Mouse (Mus musculus) urinary bladder, postnatal 25 days (tissue): ENCODE measurements around the gene Ret.

Experiments
- DNase-seq: peaks from one replicate; pipeline ENCODE4 v3.0.0; 2022; ENCODE audit warnings: low spot score

Ret gene

DNA sequence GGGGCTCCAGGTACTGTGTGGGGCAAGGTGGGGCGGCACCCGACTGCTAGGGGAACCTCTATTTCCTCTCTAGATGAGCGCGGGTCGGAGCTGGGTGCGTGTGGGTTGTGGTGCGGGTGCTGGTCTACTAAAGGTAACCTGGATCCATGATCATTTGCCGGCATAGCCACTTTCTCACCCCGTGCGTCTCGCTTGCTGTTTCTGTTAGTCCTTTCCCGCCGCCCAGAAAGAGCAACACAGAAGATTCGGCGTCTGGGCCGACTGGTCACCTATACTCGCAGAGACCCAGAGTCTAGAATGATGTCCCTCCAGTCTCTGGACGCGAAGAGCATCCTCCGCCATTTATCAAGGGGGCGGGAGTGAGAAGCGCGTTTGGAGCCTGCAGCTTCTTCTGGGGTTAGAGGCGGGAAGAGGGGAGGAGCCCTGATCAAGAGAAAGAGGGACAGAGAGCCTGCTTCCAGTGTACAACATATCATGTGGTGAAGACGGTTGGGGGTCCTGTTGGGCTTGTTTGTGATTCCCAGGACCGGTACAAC, at the start of gene Ret:
Gene Ret, minus strand, starts transcription at position 279 of the 536 bp plus-strand sequence.
- no peak for DNase-seq

DNA sequence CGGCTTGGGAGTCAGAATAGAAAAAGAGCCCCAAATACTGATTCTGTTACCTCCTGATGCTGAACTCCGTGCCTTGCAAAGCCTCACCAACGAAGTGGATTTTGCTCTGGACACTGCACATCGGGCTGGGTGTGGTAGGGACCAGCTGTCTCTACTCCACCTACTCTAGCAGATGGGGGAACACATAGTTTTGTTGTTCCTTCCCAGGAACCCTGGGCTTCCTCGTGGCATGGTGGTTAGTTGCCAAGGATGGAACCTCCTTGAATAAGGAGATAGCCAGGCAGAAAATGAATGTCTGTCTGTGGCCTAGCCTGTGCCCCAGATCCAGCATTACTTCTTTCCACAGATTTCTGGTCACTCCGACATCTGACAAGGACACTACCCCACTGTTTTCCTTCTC, 49.6 kb upstream of the Ret start:
- no peak for DNase-seq

DNA sequence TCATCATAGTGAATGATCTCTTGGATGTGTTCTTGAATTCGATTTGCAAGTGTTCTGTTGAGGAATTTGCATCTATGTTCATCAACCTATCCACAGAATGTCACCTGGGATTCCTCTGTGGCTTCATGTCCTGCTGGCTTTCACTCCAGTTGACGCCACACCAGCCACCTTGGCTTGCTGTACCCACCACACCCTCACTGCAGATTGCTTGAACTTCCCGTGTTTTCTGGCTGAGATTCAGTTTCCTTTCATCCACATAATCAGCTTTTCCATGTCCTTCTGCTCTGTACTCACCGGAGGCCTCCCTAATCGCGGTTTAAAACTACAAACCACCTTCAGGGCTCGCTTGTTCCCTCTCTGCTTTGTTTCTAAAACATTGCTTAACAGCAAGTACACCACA, 46.6 kb upstream of the Ret start:
- DNase-seq: no peak

DNA sequence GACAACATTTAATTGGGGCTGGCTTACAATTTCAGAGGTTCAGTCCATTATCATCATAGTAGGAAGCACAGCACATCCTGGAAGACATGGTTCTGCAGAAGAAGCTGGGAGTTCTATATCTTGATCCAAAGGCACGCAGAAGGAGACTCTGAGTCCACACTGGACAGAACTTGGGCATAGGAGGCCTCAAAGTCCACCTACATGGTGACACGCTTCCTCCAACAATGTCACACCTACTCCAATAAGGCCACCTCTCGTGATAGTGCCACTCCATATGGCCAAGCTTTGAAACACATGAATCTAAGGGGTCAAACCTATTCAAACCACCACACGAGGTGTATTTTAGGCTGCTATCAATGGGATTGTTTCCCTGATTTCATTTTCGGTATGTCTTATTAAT, 45.4 kb upstream of the Ret start:
- no peak for DNase-seq

DNA sequence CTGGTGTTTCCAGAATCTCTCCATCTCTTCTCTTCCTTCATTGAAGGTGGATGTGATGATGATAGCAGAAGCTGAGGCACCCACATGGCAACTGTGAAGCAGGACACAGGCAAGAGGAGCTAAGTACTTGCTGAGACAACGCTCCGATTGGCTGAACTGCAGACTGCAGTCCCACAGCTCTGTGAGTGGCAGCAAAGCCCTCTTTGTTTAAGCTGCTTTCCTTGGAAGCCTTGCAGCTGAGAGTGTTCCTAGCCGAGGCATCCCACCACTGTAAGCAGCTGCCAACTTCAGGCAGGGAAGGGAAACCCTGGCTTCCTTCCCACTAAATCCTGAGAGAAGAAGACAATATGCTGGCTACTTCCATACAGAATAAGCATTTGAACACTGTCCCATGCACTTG, 28.6 kb upstream of the Ret start:
- DNase-seq: no peak

DNA sequence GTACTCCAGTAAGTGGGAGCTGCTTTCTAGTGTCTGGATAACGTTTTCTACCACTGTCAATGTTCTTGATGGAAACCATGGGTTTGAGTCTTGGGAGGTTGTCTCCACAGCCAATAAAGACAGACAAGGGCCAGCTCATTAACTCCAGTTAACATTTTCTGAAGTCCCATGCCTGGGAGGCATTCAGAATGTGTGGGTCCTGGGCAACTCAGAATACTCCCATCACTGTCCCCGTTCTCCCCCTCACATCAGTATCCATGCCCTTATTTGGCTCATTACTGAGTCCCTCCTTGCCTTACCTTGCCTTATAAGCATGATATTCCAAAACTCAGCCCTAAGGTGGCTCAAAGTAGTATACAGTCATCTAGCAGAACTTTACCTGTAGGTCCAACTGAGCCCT, 25.0 kb upstream of the Ret start:
- DNase-seq: no peak

DNA sequence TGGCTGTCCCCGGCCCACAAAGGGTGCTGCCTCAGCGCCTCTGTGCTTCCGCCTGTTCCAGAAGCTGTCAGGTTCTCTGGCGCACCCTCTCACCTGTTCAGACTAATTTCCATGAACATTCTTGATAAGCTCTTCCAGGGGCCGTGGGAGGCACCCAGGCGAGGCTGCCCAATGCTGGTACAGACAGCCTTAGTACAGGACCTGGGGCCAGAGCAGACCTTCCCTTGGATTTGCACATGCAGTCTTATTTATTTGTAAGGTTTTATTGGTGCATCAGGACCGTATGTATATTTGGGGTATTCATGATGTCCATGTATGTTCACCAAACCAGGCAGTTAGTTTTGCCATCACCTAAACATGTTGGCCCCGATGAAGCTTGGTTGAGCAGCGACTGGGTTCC, 18.2 kb upstream of the Ret start:
- no peak for DNase-seq

DNA sequence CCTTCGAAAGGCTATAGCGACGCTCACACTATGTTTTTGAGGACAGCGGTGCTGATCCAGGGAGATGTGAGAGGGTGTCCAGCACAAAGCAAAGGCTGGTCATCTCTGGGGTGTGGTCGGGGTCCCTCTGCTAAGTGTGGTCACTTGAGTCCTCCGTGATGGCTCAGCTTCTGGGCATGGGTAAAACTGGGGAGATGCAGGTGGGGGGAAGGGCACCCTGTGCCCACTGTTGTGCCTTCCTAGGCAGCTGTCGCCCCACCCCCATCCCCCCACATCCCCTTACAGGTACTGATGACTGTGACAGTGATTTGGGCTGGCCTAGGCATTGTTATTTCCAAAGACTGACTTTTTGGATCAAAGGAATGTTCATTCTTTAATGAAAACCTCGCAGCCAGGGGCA, 10.8 kb upstream of the Ret start:
- no peak for DNase-seq

DNA sequence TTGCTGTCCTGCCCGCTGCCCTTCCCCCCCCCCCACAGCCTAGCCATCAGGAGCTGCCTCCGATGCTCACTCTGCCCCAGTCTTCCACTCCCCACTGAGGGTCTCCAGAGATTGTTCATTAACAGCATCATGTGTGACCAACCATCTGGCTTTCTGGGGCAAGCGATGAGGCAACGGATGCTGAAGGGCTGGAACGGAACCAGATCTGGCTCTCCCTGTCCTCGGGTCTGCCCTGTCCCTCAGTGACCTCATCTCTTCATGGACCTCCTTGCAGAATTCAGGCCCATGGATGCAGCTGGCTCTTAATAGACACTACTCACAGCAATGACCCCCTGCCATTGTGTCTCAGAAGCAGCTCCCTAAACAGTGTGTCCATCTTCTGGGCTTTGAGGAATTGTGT, 8.9 kb upstream of the Ret start:
- no peak for DNase-seq

DNA sequence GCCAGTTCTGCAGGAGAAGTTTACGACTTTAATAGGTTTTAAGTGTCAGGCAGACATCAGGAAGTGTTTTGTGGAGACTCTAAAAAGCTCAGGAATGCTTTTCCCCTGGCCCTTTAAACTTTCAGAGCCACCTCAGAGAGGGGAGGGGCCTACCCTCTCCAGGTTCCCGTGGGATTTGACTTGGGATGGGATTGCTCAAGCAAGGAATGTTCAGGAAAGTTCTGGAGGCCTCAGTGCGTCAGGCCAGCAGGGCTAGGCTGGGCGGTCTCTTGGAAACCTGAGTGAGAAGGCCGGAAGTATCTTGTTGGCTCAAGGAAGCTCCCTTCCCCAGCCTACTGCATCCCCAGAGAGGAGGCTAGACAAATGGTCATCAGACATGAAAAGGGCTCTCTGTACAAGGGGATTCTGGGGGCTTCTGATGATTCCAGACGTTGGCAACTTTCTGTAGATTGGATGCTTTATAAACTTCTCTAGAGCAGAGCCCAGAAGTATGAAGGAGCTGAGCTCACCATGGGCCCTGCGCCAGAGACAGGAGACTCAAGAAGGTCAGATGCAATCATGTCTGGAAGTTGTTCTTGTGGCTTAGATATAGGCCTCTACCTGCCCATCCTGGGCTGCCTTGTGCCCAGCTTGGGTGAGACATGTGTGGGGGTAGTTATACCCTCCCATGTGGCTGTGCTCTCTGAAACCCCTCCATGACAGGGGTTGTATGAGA, 7.8 kb upstream of the Ret start:
- DNase-seq: no peak

DNA sequence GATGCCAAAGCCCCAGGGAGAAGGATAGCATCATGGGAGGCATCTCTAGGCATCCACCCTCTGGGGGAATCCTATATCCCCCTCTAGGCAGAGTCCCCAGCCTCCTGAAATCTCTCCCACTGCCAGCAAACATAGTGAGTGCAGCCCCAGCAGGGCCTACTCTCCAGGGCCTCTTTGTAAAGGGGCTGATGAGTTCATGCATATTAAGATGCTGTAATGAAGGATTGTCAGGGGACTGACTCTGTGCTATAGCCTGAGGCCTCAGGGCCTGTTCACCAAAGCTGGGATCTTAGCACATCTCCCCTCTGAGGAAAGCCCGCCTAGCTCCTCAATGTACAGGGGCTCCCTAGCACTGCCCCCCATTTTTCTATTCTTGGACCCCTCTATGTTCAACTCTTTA, 6.6 kb upstream of the Ret start:
- DNase-seq: no peak

DNA sequence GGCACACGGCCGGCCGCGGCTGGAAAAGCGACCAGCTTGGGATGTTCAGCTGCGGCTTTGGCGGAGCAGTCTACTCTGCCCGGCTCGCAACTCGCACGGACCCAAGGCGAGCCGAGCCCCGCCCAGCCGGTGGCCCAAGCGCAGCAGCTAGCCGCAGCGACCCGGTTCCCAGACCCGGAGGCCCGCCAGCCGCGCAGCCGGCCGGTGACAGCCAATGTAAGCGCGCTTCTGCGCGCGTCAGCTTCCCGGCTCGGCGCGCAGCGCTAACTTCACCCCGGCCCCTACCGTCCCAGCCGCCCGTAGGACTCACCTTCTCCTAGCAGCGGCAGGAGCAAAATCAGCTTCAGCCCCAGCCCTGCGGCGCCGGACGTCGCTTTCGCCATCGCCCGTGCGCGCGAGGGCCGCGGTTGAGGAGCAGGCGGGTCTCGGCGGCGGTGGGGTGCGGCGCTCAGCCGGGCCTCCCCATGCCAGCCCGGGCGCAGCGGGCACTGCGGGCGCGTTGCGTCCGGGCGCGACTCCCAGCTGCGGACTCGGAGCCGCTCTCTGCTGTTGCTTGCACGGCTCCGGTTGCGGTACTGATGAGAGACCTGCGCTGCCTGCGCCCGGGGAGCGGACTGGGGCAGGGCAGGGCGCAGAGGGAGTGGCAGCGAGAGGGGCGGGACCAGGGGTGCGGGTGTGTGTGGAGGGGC, 623 bp downstream of the Ret start:
- DNase-seq: peak; percentile 29

DNA sequence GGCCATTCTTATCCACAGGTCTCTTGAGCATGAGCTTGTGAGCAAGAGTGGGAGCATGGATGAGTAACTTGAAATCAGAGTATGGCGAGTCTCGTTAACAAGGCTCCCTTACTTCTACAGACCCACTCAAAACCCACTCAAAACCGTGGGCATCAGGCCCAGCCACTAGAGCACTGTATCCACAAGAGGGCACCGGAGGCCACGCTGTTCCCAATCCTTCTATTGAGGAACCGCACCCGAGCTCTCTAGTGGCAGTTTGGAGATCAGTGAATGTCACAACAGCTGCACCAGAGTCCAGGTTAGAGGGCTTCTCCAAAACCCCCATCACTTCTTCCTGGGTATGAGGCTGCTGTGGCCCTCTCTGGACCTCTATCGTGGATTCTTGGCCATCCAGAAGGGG, 2.4 kb downstream of the Ret start:
- DNase-seq: peak; percentile 31

DNA sequence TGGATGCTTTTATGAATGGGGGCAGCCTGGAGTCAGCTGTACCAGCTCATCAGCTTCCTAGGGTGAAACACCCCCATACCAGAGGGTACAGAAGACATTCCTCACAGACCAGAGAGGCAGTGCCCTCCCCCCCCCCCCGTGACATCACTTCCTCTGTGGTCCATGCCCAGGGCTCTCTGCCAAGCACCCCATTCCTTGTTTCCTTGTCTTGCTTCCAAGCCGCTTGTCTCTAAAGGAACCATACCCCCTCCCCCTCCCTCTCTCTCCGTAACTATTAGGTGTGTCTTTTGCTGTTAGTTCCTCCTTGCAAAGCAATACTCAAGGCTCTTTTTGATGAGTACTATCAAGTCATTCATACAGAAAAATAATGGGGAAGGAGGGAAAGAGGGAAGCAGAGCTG, 4.6 kb downstream of the Ret start:
- DNase-seq: no peak

DNA sequence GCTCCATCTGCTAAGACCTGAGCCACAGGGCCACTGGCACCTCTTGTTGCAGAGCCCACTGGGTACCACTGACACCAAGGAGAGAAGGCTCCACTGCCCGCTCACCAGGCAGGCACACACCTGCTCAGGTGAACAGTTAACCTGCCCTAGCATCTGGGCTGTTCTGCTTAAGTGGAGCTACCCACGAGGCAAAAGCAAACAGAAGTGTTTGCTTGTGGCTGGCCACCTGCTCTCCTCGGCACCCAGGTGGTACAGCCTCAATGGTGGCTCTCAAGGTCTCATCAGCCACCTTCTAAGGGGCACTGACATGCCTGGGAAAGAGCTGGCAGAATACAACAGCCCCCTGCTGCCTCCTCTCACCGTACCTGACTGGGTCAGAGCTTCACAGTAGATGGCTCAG, 5.3 kb downstream of the Ret start:
- no peak for DNase-seq

DNA sequence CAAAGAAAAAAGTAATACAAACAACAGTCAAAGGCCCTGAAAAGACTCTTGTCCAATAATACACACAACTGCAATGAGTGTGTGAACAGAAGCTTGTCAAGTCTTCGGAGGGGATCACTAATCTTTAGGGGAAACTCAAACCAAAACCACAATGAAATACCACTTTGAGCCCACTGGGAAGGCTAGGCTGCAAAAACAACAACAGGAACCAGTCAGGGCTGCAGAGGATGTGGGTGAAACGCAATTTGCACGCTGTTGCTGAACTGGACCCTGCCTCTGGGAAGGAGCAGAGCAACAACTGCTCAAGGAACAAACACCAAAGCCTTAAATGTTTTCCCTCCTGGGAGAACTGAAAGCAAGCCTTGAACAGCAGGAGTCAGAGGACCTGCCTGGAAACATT, 7.8 kb downstream of the Ret start:
- no peak for DNase-seq

DNA sequence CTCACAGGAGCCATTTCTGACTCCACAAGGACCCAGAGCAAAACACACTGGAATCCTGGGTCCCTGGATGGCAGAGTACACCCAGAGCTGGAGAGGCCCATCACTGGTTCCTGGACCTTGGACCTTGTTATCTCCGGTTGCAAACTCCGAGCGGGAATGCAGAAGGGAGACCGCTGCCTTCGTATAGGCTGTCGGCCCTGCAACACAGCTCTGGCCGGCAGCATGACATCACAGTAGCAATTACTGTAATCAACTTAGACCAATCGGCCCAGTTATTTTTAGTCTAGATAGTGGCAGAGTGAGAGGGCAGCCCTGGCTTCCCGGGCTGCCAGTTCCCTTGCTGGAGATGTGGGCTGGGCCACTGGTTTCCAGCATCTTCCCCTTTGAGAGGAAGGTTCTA, 8.9 kb downstream of the Ret start:
- DNase-seq: no peak

DNA sequence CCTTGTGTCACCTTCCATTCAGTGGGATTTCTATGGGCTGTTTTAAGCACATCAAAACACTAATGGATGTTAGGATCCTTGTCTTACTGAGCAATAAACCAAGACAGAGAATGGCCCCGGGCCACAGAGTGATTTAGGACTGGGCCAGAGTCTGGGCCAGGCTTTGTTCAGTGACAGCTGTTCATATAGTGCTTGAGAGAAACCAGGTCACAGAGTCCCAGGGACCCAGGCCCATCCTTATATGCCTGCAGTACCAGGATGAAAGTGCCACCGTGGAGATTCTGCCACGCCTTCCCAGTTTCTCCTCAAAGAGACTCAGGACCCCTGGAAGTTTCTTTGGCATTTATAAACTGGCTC, 10.3 kb downstream of the Ret start:
- DNase-seq: no peak

DNA sequence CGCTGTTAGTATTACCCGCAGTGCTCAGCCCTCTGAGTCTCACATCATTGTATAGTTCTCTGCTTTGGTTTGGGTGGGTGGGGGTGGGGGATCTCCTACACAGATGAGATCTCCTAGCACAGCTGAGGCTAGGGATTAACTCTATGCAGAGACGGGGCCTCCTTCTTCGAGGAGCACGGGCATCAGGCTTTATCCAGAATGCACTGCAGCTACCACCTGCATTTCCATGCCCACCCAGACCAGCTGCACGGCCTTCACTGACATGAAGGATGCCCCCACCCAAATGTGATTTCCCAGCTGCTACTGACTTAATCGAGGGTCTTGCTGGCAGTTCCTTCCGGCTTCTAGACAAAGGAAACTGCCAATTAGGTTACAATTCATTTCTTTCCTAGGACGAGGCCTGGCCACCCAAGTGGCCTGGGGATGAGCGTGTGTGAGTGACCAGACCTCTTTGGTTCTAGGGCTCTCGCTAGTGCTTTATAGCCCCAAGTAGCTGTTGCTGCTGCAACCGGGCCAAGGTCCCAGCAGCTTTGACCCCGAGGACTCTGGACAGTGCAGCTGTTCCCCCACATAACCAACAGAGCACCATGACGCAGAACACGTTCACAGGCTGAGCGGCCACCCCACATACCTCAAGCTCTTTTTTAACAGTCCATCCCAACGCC, 10.8 kb downstream of the Ret start:
- DNase-seq: no peak

DNA sequence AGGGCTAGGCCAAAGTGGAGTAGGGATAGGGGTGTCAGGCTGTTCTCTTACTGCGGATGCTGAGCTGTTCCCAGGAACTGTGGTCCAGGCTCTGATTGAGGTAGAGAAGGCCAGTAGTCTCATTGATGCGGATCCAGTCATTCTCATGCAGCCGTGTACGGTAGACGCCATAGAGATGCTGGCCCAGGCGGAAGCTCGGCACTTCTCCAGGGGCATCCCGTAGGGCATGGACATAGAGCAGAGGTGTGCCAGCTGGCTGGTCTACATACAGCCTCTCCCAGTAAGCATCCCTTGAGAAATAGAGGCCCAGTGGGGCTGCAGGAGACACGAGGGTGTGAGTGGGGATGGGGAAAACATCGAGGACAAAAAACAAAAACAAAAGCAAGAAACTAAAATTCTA, 13.4 kb downstream of the Ret start:
- DNase-seq: no peak

DNA sequence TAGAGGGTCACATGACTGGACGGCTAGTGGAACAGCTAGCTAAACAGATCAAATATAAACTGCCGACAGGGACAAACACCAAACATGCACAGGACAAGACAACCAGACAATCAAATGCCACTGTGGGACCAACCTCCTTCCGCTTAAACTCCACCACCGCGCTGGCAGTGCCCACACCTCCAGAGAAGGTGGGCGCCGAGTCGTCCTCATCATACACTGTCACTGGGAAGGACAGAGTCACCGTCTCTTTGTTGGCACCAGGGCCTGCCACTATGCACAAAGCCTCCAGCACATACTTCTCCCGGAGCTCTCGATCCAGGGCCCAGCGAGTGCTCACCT, 17.5 kb downstream of the Ret start:
- DNase-seq: no peak

DNA sequence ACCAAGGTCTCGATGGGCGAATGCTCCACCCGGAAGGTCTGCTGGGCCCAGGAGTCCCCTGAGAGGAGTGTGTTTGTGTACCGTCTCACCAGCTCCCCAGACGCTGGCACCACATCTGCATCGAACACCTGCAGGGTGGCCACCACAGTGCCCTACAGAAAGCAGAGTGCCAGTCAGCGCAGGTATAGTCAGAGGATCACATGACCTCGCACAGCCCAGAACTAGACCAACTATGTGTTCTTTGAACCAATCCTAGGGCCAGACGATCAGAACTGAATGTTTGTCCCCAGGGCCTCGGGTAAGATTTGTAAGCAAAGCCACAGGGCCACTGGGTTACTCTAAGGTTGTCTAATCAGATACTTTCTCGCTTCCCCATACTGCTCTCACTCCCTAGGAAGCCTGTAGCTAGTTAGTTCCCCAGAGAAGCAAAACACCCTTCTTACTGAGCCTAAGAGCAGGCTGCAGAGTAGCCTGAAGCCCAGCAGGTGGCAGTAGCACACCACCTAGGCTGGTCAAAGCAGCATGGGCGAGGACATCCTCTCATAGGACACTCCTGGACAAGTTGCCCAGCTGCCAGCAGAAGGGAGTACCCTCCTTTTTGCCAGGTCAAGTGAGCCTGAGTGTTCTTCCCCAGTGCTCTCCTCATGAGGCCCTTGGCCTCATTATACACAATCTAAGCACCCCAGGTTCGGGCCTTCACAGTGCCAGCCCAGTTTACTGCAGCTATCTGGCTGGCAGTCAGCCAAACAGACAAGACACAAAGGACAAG, 18.0 kb downstream of the Ret start:
- DNase-seq: peak; percentile 63

DNA sequence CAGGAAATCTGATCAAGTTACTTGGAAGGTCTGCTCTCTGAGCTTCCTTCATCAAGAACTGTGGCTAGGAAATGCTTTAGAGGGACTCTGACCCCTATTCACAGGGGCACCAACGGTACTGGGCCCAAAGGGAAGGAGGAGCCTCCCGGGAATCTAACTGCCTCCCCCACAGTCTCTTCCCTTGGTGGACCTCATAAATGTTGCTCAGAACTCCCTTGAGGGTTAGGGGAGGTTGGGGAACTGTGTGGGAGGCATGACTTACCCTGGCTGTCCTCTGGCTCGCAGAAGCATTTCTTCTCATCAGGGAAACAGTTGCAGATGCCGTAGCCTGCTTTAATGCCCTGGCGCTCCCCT, 23.6 kb downstream of the Ret start:
- DNase-seq: no peak
